Mouse (Mus musculus) kidney, embryonic 14.5 days (tissue): Measurements from ENCODE around the gene Ndufaf4. TPM values are rescaled to one million over a fixed set of nuclear protein-coding genes. Genes with fewer than 3 reads are reported as not detected.

ENCODE experiments used
- ATAC-seq: fragments of 200-750 bp; cut with Nextera tagmentation; 2 replicates; pipeline ENCODE4 v1.8.0; 2017; ENCODE audit warnings: moderate number of reproducible peaks, mild to moderate bottlenecking, moderate TSS enrichment, moderate library complexity; ENCODE audit not compliant: low FRiP score, low TSS enrichment
- H3K27ac ChIP-seq: fragments of 300-500 bp; sonication (generic); 2 replicates; pipeline ENCODE4 v1.5.1; 2014; ENCODE audit warnings: low read depth, mild to moderate bottlenecking, low read length, moderate library complexity, mixed read lengths
- H3K27me3 ChIP-seq: fragments of 300-500 bp; sonication (generic); 2 replicates; pipeline ENCODE4 v1.6.1; 2014; ENCODE audit warnings: mild to moderate bottlenecking, low read length; ENCODE audit not compliant: control insufficient read depth, insufficient read depth
- H3K36me3 ChIP-seq: fragments of 300-500 bp; sonication (generic); 2 replicates; pipeline ENCODE4 v1.6.1; 2014; ENCODE audit warnings: low read length, mixed read lengths; ENCODE audit not compliant: control insufficient read depth, insufficient read depth
- H3K4me1 ChIP-seq: fragments of 300-500 bp; sonication (generic); 2 replicates; pipeline ENCODE4 v1.6.1; 2014; ENCODE audit warnings: low read length, mixed read lengths; ENCODE audit not compliant: control insufficient read depth, insufficient read depth
- H3K4me2 ChIP-seq: fragments of 300-500 bp; sonication (generic); replicated peaks from 2 replicates; pipeline ENCODE4 v1.6.1; 2014; ENCODE audit warnings: low read depth, mild to moderate bottlenecking, low read length
- H3K4me3 ChIP-seq: fragments of 300-500 bp; sonication (generic); 2 replicates; pipeline ENCODE4 v1.5.1; 2014; ENCODE audit warnings: mild to moderate bottlenecking, low read length
- H3K9ac ChIP-seq: fragments of 300-500 bp; sonication (generic); 2 replicates; pipeline ENCODE4 v1.6.1; 2014; ENCODE audit warnings: low read depth, mild to moderate bottlenecking, low read length, moderate library complexity
- H3K9me3 ChIP-seq: fragments of 300-500 bp; sonication (generic); 2 replicates; pipeline ENCODE4 v1.6.1; 2016; ENCODE audit warnings: low read length; ENCODE audit not compliant: control insufficient read depth
- WGBS: fragments of 180-500 bp; shearing (Covaris S2); extraction: QIAGEN DNeasy Blood & Tissue Kit; methylation state at CpG from one replicate; pipeline ENCODE4 v1.1.7; 2014; 5-methylcytosine and 5-hydroxymethylcytosine counted together
- polyA plus RNA-seq: library from polyadenylated mRNA; unstranded; fragments of >200 nt; fragmentation: Nextera tagmentation; extraction: Ambion mirVana; gene quantifications from 2 replicates; pipeline ENCODE4 v1.2.1, GENCODE M21; 2014

Ndufaf4 gene
- polyA plus RNA-seq, 1 experiment from 2014 or later = 56.3 TPM

GRCm38 (mm10) chr4:24942728-24943424, 45.0 kb downstream of the Ndufaf4 start:
- H3K9me3 ChIP-seq = no peaks in the 10 kb centered on the region; the same call in 1 of the 2 replicates
- no peak for ATAC-seq
- no peak overlapping the region for H3K4me2 ChIP-seq
- 72% methylated on average over 6 of the region's 6 CpGs for WGBS
- no peaks in the 10 kb centered on the region for H3K27me3 ChIP-seq
- no peak overlapping the region for H3K4me3 ChIP-seq
- H3K27ac ChIP-seq = no peak overlapping the region
- no peaks in the 10 kb centered on the region for H3K36me3 ChIP-seq
- no peak overlapping the region for H3K9ac ChIP-seq
- no peaks in the 10 kb centered on the region for H3K4me1 ChIP-seq

Other genes starting within 250 kb of the Ndufaf4 start
- gene Klhl32, start 47.0 kb upstream of the Ndufaf4 start, polyA plus RNA-seq = 2.5 and 3.0 TPM in 2 replicates
- 0.67 and 3.0 TPM in 2 replicates for gene Gpr63, start 68.3 kb downstream of the Ndufaf4 start, polyA plus RNA-seq